Mouse (Mus musculus): ENCODE results near the gene Olfr13. TPM values are rescaled to one million over a fixed set of nuclear protein-coding genes. Genes with fewer than 3 reads are reported as not detected.
"Not testable (repeated sequence)": the region's sequence is repeated elsewhere in the genome, so short reads cannot be mapped to it uniquely, and the experiment has no call there.

The Olfr13 gene
- polyA plus RNA-seq, 1 experiment from 2014 or later: not detected

DNA sequence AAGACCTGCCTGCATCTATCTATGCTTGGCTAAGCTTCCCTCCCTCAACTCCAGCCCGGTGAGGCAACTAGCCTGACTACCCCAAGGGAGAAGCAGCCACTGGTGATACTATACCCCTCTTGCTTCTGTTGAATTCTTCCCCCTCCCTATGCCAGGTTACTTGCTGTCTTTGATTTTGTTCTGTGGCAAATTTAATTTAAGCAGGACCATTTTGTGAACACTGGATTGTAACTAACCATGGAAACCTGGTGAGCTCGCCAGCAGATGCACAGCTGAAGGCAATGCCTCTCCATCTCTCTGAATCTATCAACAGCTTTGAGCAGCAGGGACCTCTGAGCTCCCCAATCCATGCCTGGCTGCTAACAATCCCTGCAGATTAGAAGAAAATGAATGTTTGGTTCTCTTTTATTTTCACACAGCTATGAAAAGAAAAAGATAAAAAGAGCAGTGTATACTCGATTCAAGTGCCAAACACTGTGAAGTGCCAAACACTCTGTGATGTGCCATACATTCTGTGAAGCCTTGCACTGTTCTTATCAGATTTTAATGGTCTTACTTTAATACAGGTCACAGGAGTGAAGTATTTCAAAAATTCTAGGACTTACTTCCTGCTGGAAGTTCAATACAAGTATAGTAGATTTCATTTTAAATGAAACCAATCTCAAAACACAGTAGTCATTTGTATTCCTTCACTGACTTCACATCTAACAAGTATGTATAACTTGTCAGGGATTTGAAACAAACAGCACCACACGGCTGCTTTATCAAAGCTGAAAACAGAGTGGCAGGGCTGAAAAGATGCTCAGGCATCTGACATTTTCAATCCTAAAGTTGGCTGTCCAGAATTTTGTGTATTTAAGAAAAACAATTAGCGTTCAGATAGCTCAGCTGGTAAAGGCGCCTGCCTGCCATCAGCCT, 6.9 kb downstream of the Olfr13 start:
- WGBS: 62% methylated on average over 6 of the region's 6 CpGs
- Histone ChIP-seq H3K9ac (ENCODE audit: low read depth, low read length) (no peak overlapping the region), H3K9me3 (ENCODE audit: control insufficient read depth) (no peaks in the 10 kb centered on the region), H3K4me3 (ENCODE audit: low read depth, low read length) (no peak overlapping the region), H3K27ac (ENCODE audit: low read depth, low read length) (no peak overlapping the region), H3K27me3 (replicated peaks; ENCODE audit: control insufficient read depth, insufficient read depth, low read length) (no peaks in the 10 kb centered on the region), H3K4me2 (replicated peaks; ENCODE audit: low read depth) (no peak overlapping the region), H3K4me1 (replicated peaks; ENCODE audit: control insufficient read depth, insufficient read depth, low read length) (no peaks in the 10 kb centered on the region), H3K36me3 (ENCODE audit: control insufficient read depth, insufficient read depth) (no peaks in the 10 kb centered on the region)
- no peak for TF ChIP-seq CTCF (IDR thresholded peaks at IDR 0.05; ENCODE audit: low read depth)
- no peak for ATAC-seq

DNA sequence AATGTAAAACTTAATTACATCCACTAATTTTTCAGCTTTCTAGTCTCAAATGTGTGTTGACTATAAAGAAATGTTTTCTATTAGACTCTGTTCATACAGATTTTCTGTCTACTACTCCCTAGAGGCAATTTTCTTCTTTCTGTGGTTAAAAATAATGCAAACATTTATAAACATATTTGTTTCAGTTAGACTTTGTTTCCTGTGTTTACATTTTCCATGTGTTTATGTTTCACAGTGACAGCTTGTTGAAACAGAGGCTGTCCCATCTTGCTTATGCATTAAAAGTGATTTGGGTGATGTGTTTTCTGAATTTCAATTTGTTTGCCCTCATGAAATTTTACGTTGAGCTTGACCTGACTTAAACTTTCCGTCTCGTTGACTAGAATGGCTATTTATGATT, 19.0 kb downstream of the Olfr13 start:
- no peaks in the 10 kb centered on the region for H3K9me3 ChIP-seq (ENCODE audit: control insufficient read depth)
- H3K27ac ChIP-seq (ENCODE audit: low read depth, low read length): no peak overlapping the region
- H3K4me3 ChIP-seq (ENCODE audit: low read depth, low read length): no peak overlapping the region
- no peak overlapping the region for H3K9ac ChIP-seq (ENCODE audit: low read depth, low read length)
- no peak overlapping the region for H3K4me2 ChIP-seq (replicated peaks; ENCODE audit: low read depth)
- no peaks in the 10 kb centered on the region for H3K27me3 ChIP-seq (replicated peaks; ENCODE audit: control insufficient read depth, insufficient read depth, low read length)
- no peak for TF ChIP-seq CTCF (IDR thresholded peaks at IDR 0.05; ENCODE audit: low read depth)
- no peaks in the 10 kb centered on the region for H3K4me1 ChIP-seq (replicated peaks; ENCODE audit: control insufficient read depth, insufficient read depth, low read length)
- no peaks in the 10 kb centered on the region for H3K36me3 ChIP-seq (ENCODE audit: control insufficient read depth, insufficient read depth)
- ATAC-seq: no peak
- 64% methylated on average over 3 of the region's 3 CpGs for WGBS

DNA sequence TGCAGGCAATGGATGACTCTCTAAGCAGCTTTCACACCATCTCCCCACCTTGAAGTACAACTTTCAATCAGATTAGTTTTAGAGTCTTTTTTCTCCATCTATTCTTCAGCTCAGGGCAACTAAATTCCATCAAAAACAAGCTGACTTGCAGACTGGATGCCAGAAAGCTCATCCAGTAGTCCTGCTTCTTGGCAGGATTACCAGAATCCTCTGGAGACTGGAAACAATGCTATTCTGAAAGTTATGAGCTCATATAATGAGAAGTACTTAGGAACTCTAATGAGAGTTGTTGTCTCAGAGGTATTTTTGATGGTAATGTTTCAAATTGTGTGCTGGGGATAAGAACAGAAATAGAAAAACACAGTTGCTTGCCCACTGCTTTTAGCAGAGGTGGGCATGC, 24.8 kb downstream of the Olfr13 start, which contains the start of gene Olfr435:
Olfr435 (plus strand) TSS at position 366 of the 400 bp plus-strand sequence.
- Histone ChIP-seq H3K4me3 (ENCODE audit: low read depth, low read length) (no peak within 1 kb of the TSS), H3K4me2 (replicated peaks; ENCODE audit: low read depth) (no peak within 1 kb of the TSS), H3K4me1 (replicated peaks; ENCODE audit: control insufficient read depth, insufficient read depth, low read length) (no peaks in the 10 kb centered on the region), H3K9ac (ENCODE audit: low read depth, low read length) (no peak within 1 kb of the TSS), H3K9me3 (ENCODE audit: control insufficient read depth) (no peaks in the 10 kb centered on the region), H3K27ac (ENCODE audit: low read depth, low read length) (no peak within 1 kb of the TSS), H3K36me3 (ENCODE audit: control insufficient read depth, insufficient read depth) (no peaks in the 10 kb centered on the region), H3K27me3 (replicated peaks; ENCODE audit: control insufficient read depth, insufficient read depth, low read length) (no peaks in the 10 kb centered on the region)
- TF ChIP-seq CTCF (IDR thresholded peaks at IDR 0.05; ENCODE audit: low read depth): no peak
- ATAC-seq: no peak

DNA sequence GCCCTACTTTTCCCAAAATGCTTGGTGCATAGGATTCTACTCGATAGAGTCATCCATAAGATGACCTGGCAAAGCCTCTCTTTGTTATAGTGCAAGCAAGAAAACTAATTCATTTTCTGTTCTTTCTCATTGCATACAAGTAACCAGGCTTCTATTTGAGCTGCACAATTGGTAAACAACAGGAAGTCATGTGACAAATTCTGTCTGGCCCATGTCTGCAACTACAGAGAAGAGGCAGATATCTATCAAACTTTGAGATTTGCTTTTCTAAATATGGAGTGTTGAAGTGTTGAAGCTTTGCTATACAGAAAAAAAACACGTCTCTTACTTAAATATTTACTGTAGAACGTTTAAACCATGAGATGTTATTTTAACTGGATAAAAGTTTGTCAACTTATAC, 26.2 kb downstream of the Olfr13 start:
- no peak for ATAC-seq
- Histone ChIP-seq H3K4me3 (ENCODE audit: low read depth, low read length) (no peak overlapping the region), H3K27ac (ENCODE audit: low read depth, low read length) (no peak overlapping the region), H3K36me3 (ENCODE audit: control insufficient read depth, insufficient read depth) (no peaks in the 10 kb centered on the region), H3K27me3 (replicated peaks; ENCODE audit: control insufficient read depth, insufficient read depth, low read length) (no peaks in the 10 kb centered on the region), H3K9me3 (ENCODE audit: control insufficient read depth) (no peaks in the 10 kb centered on the region), H3K4me1 (replicated peaks; ENCODE audit: control insufficient read depth, insufficient read depth, low read length) (no peaks in the 10 kb centered on the region), H3K9ac (ENCODE audit: low read depth, low read length) (no peak overlapping the region), H3K4me2 (replicated peaks; ENCODE audit: low read depth) (no peak overlapping the region)
- 54% methylated on average over 3 of the region's 3 CpGs for WGBS
- no peak for TF ChIP-seq CTCF (IDR thresholded peaks at IDR 0.05; ENCODE audit: low read depth)

DNA sequence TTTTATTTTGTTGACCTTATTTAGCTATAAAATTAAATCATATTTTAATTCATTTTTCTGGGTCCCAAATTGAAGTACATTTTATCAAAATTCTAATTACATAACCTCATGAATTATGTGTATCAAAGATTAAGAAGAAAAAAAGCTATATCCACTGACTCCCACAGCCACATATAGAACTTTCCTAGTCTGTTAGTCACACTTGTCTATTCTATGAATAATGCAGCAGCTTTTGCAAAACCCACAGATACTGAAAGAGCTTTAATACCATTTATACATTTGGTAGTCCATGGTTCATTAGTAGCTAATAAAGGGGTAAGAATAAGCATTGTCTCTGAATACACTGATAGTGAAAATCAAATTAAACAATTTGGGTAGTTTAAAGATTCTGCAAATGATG, 30.8 kb downstream of the Olfr13 start:
- no peaks in the 10 kb centered on the region for H3K27me3 ChIP-seq (replicated peaks; ENCODE audit: control insufficient read depth, insufficient read depth, low read length)
- no peak overlapping the region for H3K9ac ChIP-seq (ENCODE audit: low read depth, low read length)
- H3K9me3 ChIP-seq (ENCODE audit: control insufficient read depth): no peaks in the 10 kb centered on the region
- no peak overlapping the region for H3K27ac ChIP-seq (ENCODE audit: low read depth, low read length)
- no peaks in the 10 kb centered on the region for H3K36me3 ChIP-seq (ENCODE audit: control insufficient read depth, insufficient read depth)
- H3K4me3 ChIP-seq (ENCODE audit: low read depth, low read length): no peak overlapping the region
- no peak for ATAC-seq
- no peak overlapping the region for H3K4me2 ChIP-seq (replicated peaks; ENCODE audit: low read depth)
- no peak for TF ChIP-seq CTCF (IDR thresholded peaks at IDR 0.05; ENCODE audit: low read depth)
- H3K4me1 ChIP-seq (replicated peaks; ENCODE audit: control insufficient read depth, insufficient read depth, low read length): no peaks in the 10 kb centered on the region

DNA sequence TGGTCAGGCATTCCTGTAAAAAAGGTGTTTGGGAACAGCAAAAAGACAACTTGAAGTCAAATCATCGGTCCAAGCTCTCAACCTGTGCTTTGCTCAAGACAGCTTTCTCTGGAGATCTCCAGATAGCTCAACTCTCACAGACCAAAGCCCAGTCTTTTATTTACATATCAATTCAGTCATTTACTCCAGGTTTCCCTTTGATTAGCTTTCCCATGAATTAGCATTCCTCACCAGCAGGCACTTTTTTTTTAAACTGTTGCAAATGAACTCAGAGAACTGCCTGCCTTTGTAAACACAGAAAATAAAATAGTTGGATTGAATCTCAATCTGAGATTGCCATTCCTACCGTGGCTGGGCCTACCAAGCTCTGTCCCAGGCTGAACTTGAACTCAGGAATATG, 33.4 kb downstream of the Olfr13 start:
- Histone ChIP-seq H3K27me3 (replicated peaks; ENCODE audit: control insufficient read depth, insufficient read depth, low read length) (no peaks in the 10 kb centered on the region), H3K4me3 (ENCODE audit: low read depth, low read length) (no peak overlapping the region), H3K36me3 (ENCODE audit: control insufficient read depth, insufficient read depth) (no peaks in the 10 kb centered on the region), H3K4me2 (replicated peaks; ENCODE audit: low read depth) (no peak overlapping the region), H3K9ac (ENCODE audit: low read depth, low read length) (no peak overlapping the region), H3K27ac (ENCODE audit: low read depth, low read length) (no peak overlapping the region), H3K4me1 (replicated peaks; ENCODE audit: control insufficient read depth, insufficient read depth, low read length) (no peaks in the 10 kb centered on the region), H3K9me3 (ENCODE audit: control insufficient read depth) (no peaks in the 10 kb centered on the region)
- 52% methylated on average over 2 of the region's 2 CpGs for WGBS
- ATAC-seq: no peak
- no peak for TF ChIP-seq CTCF (IDR thresholded peaks at IDR 0.05; ENCODE audit: low read depth)

DNA sequence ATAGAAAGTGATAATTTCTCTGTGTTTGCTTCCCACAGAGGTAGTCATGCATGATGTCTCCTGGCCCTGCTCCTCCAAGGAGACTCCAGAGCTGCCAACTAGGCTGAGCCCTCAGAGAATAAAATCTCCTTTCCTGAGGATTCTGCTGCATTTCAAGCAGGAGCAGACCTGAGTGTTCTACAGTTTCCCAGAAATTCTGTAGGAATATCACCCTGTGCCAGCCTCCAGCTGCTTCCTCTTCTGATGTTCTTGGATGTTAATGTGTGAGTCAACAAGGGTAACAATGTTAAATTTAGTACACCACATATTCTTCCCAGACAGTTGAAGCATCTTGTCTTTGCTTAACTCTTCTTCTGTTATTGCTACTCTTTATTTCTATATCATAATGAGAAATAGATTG, 40.9 kb downstream of the Olfr13 start, which contains the start of gene Olfr434:
Olfr434 (plus strand) TSS at position 149 of the 400 bp plus-strand sequence.
- not testable (repeated sequence) for H3K4me3 ChIP-seq (ENCODE audit: low read depth, low read length); H3K27ac ChIP-seq (ENCODE audit: low read depth, low read length); H3K27me3 ChIP-seq (replicated peaks; ENCODE audit: control insufficient read depth, insufficient read depth, low read length); H3K9ac ChIP-seq (ENCODE audit: low read depth, low read length); ATAC-seq; H3K9me3 ChIP-seq (ENCODE audit: control insufficient read depth); H3K4me2 ChIP-seq (replicated peaks; ENCODE audit: low read depth); H3K36me3 ChIP-seq (ENCODE audit: control insufficient read depth, insufficient read depth); H3K4me1 ChIP-seq (replicated peaks; ENCODE audit: control insufficient read depth, insufficient read depth, low read length)

Other genes starting within 250 kb of the Olfr13 start
- not detected in 2 replicates for gene Olfr444, start 223.1 kb upstream of the Olfr13 start, polyA plus RNA-seq (2015; fragmentation: Nextera tagmentation; extraction: Ambion mirVana)
- not detected in 2 replicates for gene Olfr441, start 65.8 kb upstream of the Olfr13 start, polyA plus RNA-seq (2015; fragmentation: Nextera tagmentation; extraction: Ambion mirVana)
- gene Olfr237-ps1, start 25.6 kb upstream of the Olfr13 start, polyA plus RNA-seq (2015; fragmentation: Nextera tagmentation; extraction: Ambion mirVana): not detected in 2 replicates
- not detected in 2 replicates for gene Olfr437, start 8.9 kb upstream of the Olfr13 start, polyA plus RNA-seq (2015; fragmentation: Nextera tagmentation; extraction: Ambion mirVana)
- gene Olfr435, start 25.0 kb downstream of the Olfr13 start, polyA plus RNA-seq (2015; fragmentation: Nextera tagmentation; extraction: Ambion mirVana): not detected in 2 replicates
- not detected in 2 replicates for gene Olfr434, start 40.9 kb downstream of the Olfr13 start, polyA plus RNA-seq (2015; fragmentation: Nextera tagmentation; extraction: Ambion mirVana)
- gene Olfr47, start 59.4 kb downstream of the Olfr13 start, polyA plus RNA-seq (2015; fragmentation: Nextera tagmentation; extraction: Ambion mirVana): not detected in 2 replicates
- gene Arhgef5, start 93.4 kb downstream of the Olfr13 start, polyA plus RNA-seq (2015; fragmentation: Nextera tagmentation; extraction: Ambion mirVana): 20.4 and 23.2 TPM in 2 replicates
- gene Nobox, start 137.4 kb downstream of the Olfr13 start, polyA plus RNA-seq (2015; fragmentation: Nextera tagmentation; extraction: Ambion mirVana): not detected in 2 replicates